Mouse (Mus musculus) heart, embryonic 14.5 days (tissue): ENCODE data around the gene Prkch. TPM values are rescaled to one million over a fixed set of nuclear protein-coding genes. Genes with fewer than 3 reads are reported as not detected.

Experiments used
- ATAC-seq: fragments of 200-750 bp; cut with Nextera tagmentation; 2 replicates; pipeline ENCODE4 v1.8.0; 2017; ENCODE audit warnings: low read depth, moderate TSS enrichment; ENCODE audit not compliant: insufficient number of reproducible peaks, insufficient read depth, low FRiP score
- H3K27ac ChIP-seq, 2 experiments: fragments of 200-500 bp in 1 of 2; fragments of 300-500 bp in 1 of 2; sonication (generic) in 1 of 2; replicated peaks in 1 of 2; 2 replicates each; pipeline ENCODE4 v1.5.1; 2012 to 2014; ENCODE audit warnings: low read depth in 2 of 2, low read length in 2 of 2, control low read depth in 1 of 2, mild to moderate bottlenecking in 1 of 2, mixed read lengths in 1 of 2; ENCODE audit not compliant: control insufficient read depth in 1 of 2, insufficient read depth in 1 of 2
- H3K27me3 ChIP-seq: fragments of 300-500 bp; sonication (generic); 2 replicates; pipeline ENCODE4 v1.6.1; 2014; ENCODE audit warnings: mild to moderate bottlenecking, low read length, control low read depth; ENCODE audit not compliant: control insufficient read depth, insufficient read depth
- H3K36me3 ChIP-seq: fragments of 300-500 bp; sonication (generic); 2 replicates; pipeline ENCODE4 v1.6.1; 2014; ENCODE audit warnings: mild to moderate bottlenecking, control low read depth, low read length, mixed read lengths; ENCODE audit not compliant: control insufficient read depth, insufficient read depth
- H3K4me1 ChIP-seq, 2 experiments: fragments of 200-500 bp in 1 of 2; fragments of 300-500 bp in 1 of 2; sonication (generic) in 1 of 2; 2 replicates each; pipeline ENCODE4 v1.6.1; 2012 to 2014; ENCODE audit warnings: low read length in 2 of 2, control low read depth in 1 of 2, mixed read lengths in 1 of 2; ENCODE audit not compliant: control insufficient read depth in 2 of 2, insufficient read depth in 2 of 2
- H3K4me2 ChIP-seq: fragments of 300-500 bp; sonication (generic); 2 replicates; pipeline ENCODE4 v1.6.1; 2014; ENCODE audit warnings: mild to moderate bottlenecking, low read length
- H3K4me3 ChIP-seq, 2 experiments: fragments of 200-500 bp in 1 of 2; fragments of 300-500 bp in 1 of 2; sonication (generic) in 1 of 2; 2 replicates each; pipeline ENCODE4 v1.5.1; 2012 to 2014; ENCODE audit warnings: low read length in 2 of 2, mild to moderate bottlenecking in 2 of 2, control low read depth in 1 of 2, low read depth in 1 of 2, moderate library complexity in 1 of 2; ENCODE audit not compliant: control insufficient read depth in 1 of 2, insufficient read depth in 1 of 2
- H3K9ac ChIP-seq: fragments of 300-500 bp; sonication (generic); 2 replicates; pipeline ENCODE4 v1.6.1; 2014; ENCODE audit warnings: mild to moderate bottlenecking, low read length
- H3K9me3 ChIP-seq: fragments of 300-500 bp; sonication (generic); 2 replicates; pipeline ENCODE4 v1.6.1; 2016; ENCODE audit warnings: low read length, control low read depth; ENCODE audit not compliant: control insufficient read depth
- WGBS: fragments of 180-500 bp; shearing (Covaris S2); extraction: QIAGEN DNeasy Blood & Tissue Kit; methylation state at CpG from one replicate; pipeline ENCODE4 v1.1.7; 2014; 5-methylcytosine and 5-hydroxymethylcytosine counted together
- polyA plus RNA-seq: library from polyadenylated mRNA; unstranded; fragments of >200 nt; fragmentation: Nextera tagmentation; extraction: Ambion mirVana; gene quantifications from 2 replicates; pipeline ENCODE4 v1.2.1, GENCODE M21; 2014

Gene Prkch
- polyA plus RNA-seq, 1 experiment from 2014 or later = 16.5 TPM

- Histone ChIP-seq H3K27me3 (no peaks in the 10 kb centered on the region), H3K27ac (0 out of 4 replicates have a peak overlapping the region, but pooled peaks of 1 of the 2 experiments have one; percentile 5), H3K4me2 (no peak overlapping the region), H3K36me3 (no peaks in the 10 kb centered on the region), H3K9me3 (no peaks in the 10 kb centered on the region), H3K9ac (no peak overlapping the region), H3K4me1 (peaks cover 0 to 4% of the 10 kb centered on the region in 2 experiments; a peak in 1 of 4 replicates), H3K4me3 (no peak overlapping the region)
- 78% methylated on average over 12 of the region's 12 CpGs for WGBS
- no peak for ATAC-seq
These were observed 8.6 kb downstream of the Prkch start for GRCm38 (mm10) chr12:73593021-73593798.

- Histone ChIP-seq H3K36me3 (no peaks in the 10 kb centered on the region), H3K27ac (0 out of 4 replicates have a peak overlapping the region, but pooled peaks of 1 of the 2 experiments have one; percentile 5), H3K9me3 (no peaks in the 10 kb centered on the region), H3K4me3 (no peak overlapping the region), H3K27me3 (no peaks in the 10 kb centered on the region), H3K4me1 (peaks cover 0 to 4% of the 10 kb centered on the region in 2 experiments; a peak in 1 of 4 replicates), H3K4me2 (no peak overlapping the region), H3K9ac (no peak overlapping the region)
- ATAC-seq = no peak
- WGBS = 70% methylated on average over 9 of the region's 9 CpGs
These were observed 9.7 kb downstream of the Prkch start for GRCm38 (mm10) chr12:73594177-73594745.

GRCm38 (mm10) chr12:73595226-73595625, 10.6 kb downstream of the Prkch start:
- H3K9ac ChIP-seq = no peak overlapping the region
- no peak for ATAC-seq
- no peaks in the 10 kb centered on the region for H3K27me3 ChIP-seq
- no peak overlapping the region; a peak in 1 of 4 replicates for H3K27ac ChIP-seq
- 65% methylated on average over 8 of the region's 8 CpGs for WGBS
- H3K4me2 ChIP-seq = no peak overlapping the region
- H3K4me1 ChIP-seq = peaks cover 0 to 4% of the 10 kb centered on the region in 2 experiments; a peak in 1 of 4 replicates
- H3K9me3 ChIP-seq = no peaks in the 10 kb centered on the region
- H3K36me3 ChIP-seq = no peaks in the 10 kb centered on the region
- H3K4me3 ChIP-seq = no peak overlapping the region

- ATAC-seq = no peak
- WGBS = 49% methylated on average over 6 of the region's 6 CpGs
- Histone ChIP-seq H3K9me3 (no peaks in the 10 kb centered on the region), H3K4me2 (no peak overlapping the region), H3K27ac (no peak overlapping the region), H3K9ac (no peak overlapping the region), H3K4me3 (no peak overlapping the region), H3K36me3 (no peaks in the 10 kb centered on the region), H3K27me3 (no peaks in the 10 kb centered on the region), H3K4me1 (peaks cover 3 to 8% of the 10 kb centered on the region in 2 experiments; a peak in 2 of 4 replicates)
These were observed 13.6 kb downstream of the Prkch start for GRCm38 (mm10) chr12:73598241-73598640.

GRCm38 (mm10) chr12:73600457-73600856, 15.9 kb downstream of the Prkch start:
- no peaks in the 10 kb centered on the region for H3K9me3 ChIP-seq
- H3K36me3 ChIP-seq = no peaks in the 10 kb centered on the region
- H3K27me3 ChIP-seq = no peaks in the 10 kb centered on the region
- H3K9ac ChIP-seq = no peak overlapping the region
- no peak overlapping the region for H3K4me3 ChIP-seq
- H3K4me1 ChIP-seq = peaks cover 5 to 8% of the 10 kb centered on the region in 2 experiments; a peak in 3 of 4 replicates
- H3K4me2 ChIP-seq = no peak overlapping the region
- WGBS = 54% methylated on average over 4 of the region's 4 CpGs
- no peak for ATAC-seq
- H3K27ac ChIP-seq = no peak overlapping the region

GRCm38 (mm10) chr12:73602974-73603373, 18.4 kb downstream of the Prkch start:
- no peak overlapping the region for H3K9ac ChIP-seq
- H3K4me1 ChIP-seq = peaks cover 5 to 10% of the 10 kb centered on the region in 2 experiments; a peak in 3 of 4 replicates
- WGBS = 78% methylated on average over 7 of the region's 7 CpGs
- H3K9me3 ChIP-seq = no peaks in the 10 kb centered on the region
- H3K36me3 ChIP-seq = no peaks in the 10 kb centered on the region
- H3K4me2 ChIP-seq = no peak overlapping the region
- H3K27me3 ChIP-seq = no peaks in the 10 kb centered on the region
- no peak overlapping the region for H3K27ac ChIP-seq
- ATAC-seq = no peak
- no peak overlapping the region for H3K4me3 ChIP-seq

GRCm38 (mm10) chr12:73603653-73604052, 19.1 kb downstream of the Prkch start:
- 78% methylated on average over 6 of the region's 6 CpGs for WGBS
- no peak for ATAC-seq

More at GRCm38 (mm10) chr12:73603653-73604052, 19.1 kb downstream of the Prkch start:
- no peak overlapping the region for H3K27ac ChIP-seq
- no peaks in the 10 kb centered on the region for H3K27me3 ChIP-seq
- H3K4me1 ChIP-seq = peaks cover 4 to 10% of the 10 kb centered on the region in 2 experiments; a peak in 3 of 4 replicates
- no peaks in the 10 kb centered on the region for H3K9me3 ChIP-seq
- no peaks in the 10 kb centered on the region for H3K36me3 ChIP-seq
- no peak overlapping the region for H3K9ac ChIP-seq
- no peak overlapping the region for H3K4me2 ChIP-seq
- H3K4me3 ChIP-seq = no peak overlapping the region
